33 mouse cellular contexts compared by ENCODE assay signal in genomic region chr3:84502101-84502500, GRCm38 (mm10).
"Had no signal": no experiment of that assay in that cellular context is flagged by ENCODE, and none has a peak within 500 bp of the region (broad histone marks: within the 10 kb centered on the region; RNA-seq: fewer than 3 reads in every experiment).

No protein-coding gene starts in this region.

- H3K4me3 ChIP-seq: heart, embryonic 13.5 days; heart, embryonic 15.5 days; hindbrain, embryonic 10.5 days; hindbrain, embryonic 12.5 days; hindbrain, embryonic 13.5 days; hindbrain, embryonic 15.5 days; intestine, embryonic 15.5 days; kidney, embryonic 15.5 days; layer of hippocampus, adult 2 months; left cerebral cortex, adult 2 months had no signal

- H3K4me2 ChIP-seq: heart, embryonic 13.5 days; heart, embryonic 15.5 days; hindbrain, embryonic 12.5 days; hindbrain, embryonic 13.5 days; hindbrain, embryonic 14.5 days; hindbrain, embryonic 15.5 days; intestine, embryonic 15.5 days; kidney, embryonic 15.5 days had no signal

- H3K27me3 ChIP-seq: heart, embryonic 13.5 days; heart, embryonic 15.5 days; hindbrain, embryonic 12.5 days; hindbrain, embryonic 13.5 days; hindbrain, embryonic 15.5 days; intestine, embryonic 15.5 days; kidney, embryonic 15.5 days had no signal

- H3K4me1 ChIP-seq: hindbrain, embryonic 15.5 days; intestine, embryonic 15.5 days had no signal

- DNase-seq: heart, postnatal 10 days; heart, postnatal 14 days; heart, postnatal 36 days; heart, postnatal 4 days; kidney, adult 11 months; kidney, adult 18-20 months; kidney, adult 2 months; kidney, adult 8-10 months; kidney, adult 9 months; kidney, postnatal 10 days; kidney, postnatal 14 days; kidney, postnatal 25 days; kidney, postnatal 36 days; kidney, postnatal 4 days; layer of hippocampus, adult 9-11 months; layer of hippocampus, postnatal 36 days had no signal

- H3K9me3 ChIP-seq: heart, embryonic 13.5 days; heart, embryonic 15.5 days; hindbrain, embryonic 10.5 days; hindbrain, embryonic 12.5 days; hindbrain, embryonic 13.5 days; hindbrain, embryonic 15.5 days; intestine, embryonic 15.5 days; kidney, embryonic 15.5 days had no signal

- H3K36me3 ChIP-seq: heart, embryonic 15.5 days; hindbrain, embryonic 12.5 days; hindbrain, embryonic 15.5 days; intestine, embryonic 15.5 days had no signal

- H3K9ac ChIP-seq: heart, embryonic 13.5 days; heart, embryonic 15.5 days; hindbrain, embryonic 12.5 days; hindbrain, embryonic 13.5 days; hindbrain, embryonic 14.5 days; hindbrain, embryonic 15.5 days; intestine, embryonic 15.5 days; kidney, embryonic 15.5 days had no signal

- H3K27ac ChIP-seq: heart, embryonic 13.5 days; heart, embryonic 15.5 days; hindbrain, embryonic 10.5 days; hindbrain, embryonic 12.5 days; hindbrain, embryonic 13.5 days; hindbrain, embryonic 14.5 days; hindbrain, embryonic 15.5 days; hindbrain, postnatal 0 days; intestine, embryonic 15.5 days; kidney, embryonic 15.5 days; kidney, postnatal 0 days; left cerebral cortex, adult 2 months had no signal

- ATAC-seq: hindbrain, embryonic 16.5 days; hindbrain, postnatal 0 days; inflammation-experienced regulatory T-cells, adult 6 months; intestine, embryonic 15.5 days; intestine, embryonic 16.5 days; intestine, postnatal 0 days had no signal
